In genomic region chr1:151692867-151693266, GRCm38 (mm10) we compare ENCODE assay signal across 8 mouse cellular contexts.
DNase-seq lines count a peak whose midpoint lies in the region; ATAC-seq and TF ChIP-seq lines count a peak whose summit lies in the region.
"Not testable (repeated sequence)": the region's sequence is repeated elsewhere in the genome, so short reads cannot be mapped to it uniquely, and the experiment has no call there.

No protein-coding gene starts in this region.

- H3K36me3 ChIP-seq in heart, embryonic 15.5 days; stomach, postnatal 0 days (ENCODE audit: control insufficient read depth, insufficient read depth, low read length): not testable (repeated sequence)

- 0 out of 2 replicates have a peak overlapping the region, but pooled peaks have one; percentile 31 for H3K27ac ChIP-seq in heart, embryonic 15.5 days
- not testable (repeated sequence) for H3K27ac ChIP-seq in stomach, postnatal 0 days (replicated peaks)

- not testable (repeated sequence) for TF ChIP-seq CTCF in stomach, postnatal 0 days (IDR thresholded peaks at IDR 0.05; ENCODE audit: low read depth)

- 47% methylated on average over 6 of the region's 6 CpGs for WGBS in heart, embryonic 15.5 days
- WGBS in stomach, postnatal 0 days, result 45% methylated on average over 6 of the region's 6 CpGs

- not testable (repeated sequence) for H3K4me2 ChIP-seq in heart, embryonic 15.5 days; stomach, postnatal 0 days (replicated peaks; ENCODE audit: low read depth)

- H3K9me3 ChIP-seq in heart, embryonic 15.5 days (replicated peaks); stomach, postnatal 0 days (ENCODE audit: control insufficient read depth, low read length): not testable (repeated sequence)

- DNase-seq in 3134 (ENCODE audit: extremely low read depth, insufficient read length, low spot score), result peak; percentile 66
- DNase-seq in adrenal gland, adult 8-10 months, result peak; percentile 81
- peak; percentile 72 for DNase-seq in gastrocnemius, postnatal 10 days
- peak; percentile 79 for DNase-seq in kidney, adult 11 months
- peak; percentile 87 to 89 for DNase-seq in kidney, postnatal 36 days
- peak; percentile 74 for DNase-seq in lung, postnatal 14 days
- peak; percentile 32 for DNase-seq in stomach, postnatal 0 days (ENCODE audit: low spot score)

- TF ChIP-seq EP300 in stomach, postnatal 0 days (optimal IDR thresholded peaks at IDR 0.05), result not testable (repeated sequence)

- ATAC-seq in heart, embryonic 15.5 days (replicated peaks; ENCODE audit: insufficient number of reproducible peaks, insufficient read depth, low FRiP score, low read depth), result peak; percentile 24; the same call in 1 of the 2 replicates
- peak; percentile 57; the same call in 1 of the 2 replicates for ATAC-seq in stomach, postnatal 0 days (ENCODE audit: low FRiP score, low TSS enrichment)

- peaks cover 17% of the 10 kb centered on the region for H3K4me1 ChIP-seq in heart, embryonic 15.5 days (replicated peaks)
- H3K4me1 ChIP-seq in stomach, postnatal 0 days (replicated peaks; ENCODE audit: control insufficient read depth, insufficient read depth), result not testable (repeated sequence)

- H3K4me3 ChIP-seq in heart, embryonic 15.5 days; stomach, postnatal 0 days (ENCODE audit: low read depth, low read length): not testable (repeated sequence)

- not testable (repeated sequence) for H3K9ac ChIP-seq in heart, embryonic 15.5 days; stomach, postnatal 0 days (ENCODE audit: low read length)

- H3K27me3 ChIP-seq in heart, embryonic 15.5 days; stomach, postnatal 0 days (ENCODE audit: control insufficient read depth, insufficient read depth, low read length): not testable (repeated sequence)

Comparison
In these comparisons a context has a peak if more than half of its experiments do, and no peak if none do; other contexts are left out.
1. DNase-seq: peak in every context shown above with its lines; median percentile 88 in kidney, postnatal 36 days; 81 in adrenal gland, adult 8-10 months; 79 in kidney, adult 11 months; 74 in lung, postnatal 14 days; 72 in gastrocnemius, postnatal 10 days; 66 in 3134; 32 in stomach, postnatal 0 days.